Mouse (Mus musculus) myocyte (in vitro differentiated cells): ENCODE measurements around the gene 1810009A15Rik. TPM values are rescaled to one million over a fixed set of nuclear protein-coding genes. Genes with fewer than 3 reads are reported as not detected.

ENCODE experiments used
- H3K27me3 ChIP-seq: one replicate; pipeline ENCODE4 v1.6.1; 2011; ENCODE audit not compliant: control insufficient read depth, insufficient read depth, insufficient read length
- H3K36me3 ChIP-seq: one replicate; pipeline ENCODE4 v1.6.1; 2011; ENCODE audit not compliant: control insufficient read depth, insufficient read depth
- H3K4me2 ChIP-seq: one replicate; pipeline ENCODE4 v1.6.1; 2011; ENCODE audit warnings: low read depth, control low read depth
- H3K4me3 ChIP-seq: one replicate; pipeline ENCODE4 v1.5.1; 2011; ENCODE audit warnings: mild to moderate bottlenecking, control low read depth, moderate library complexity
- H3K79me2 ChIP-seq: one replicate; pipeline ENCODE4 v1.6.1; 2011; ENCODE audit not compliant: control insufficient read depth, insufficient read depth
- H3ac ChIP-seq: one replicate; pipeline ENCODE4 v1.6.1; 2011; ENCODE audit not compliant: control insufficient read depth, insufficient read length
- CEBPB ChIP-seq: IDR thresholded peaks from 2 replicates; pipeline ENCODE4 v1.6.1; 2011; ENCODE audit warnings: mild to moderate bottlenecking, moderate library complexity; ENCODE audit not compliant: poor library complexity, insufficient read depth, severe bottlenecking
- E2F4 ChIP-seq: IDR thresholded peaks from one replicate; pipeline ENCODE4 v1.6.1; 2011; ENCODE audit warnings: mild to moderate bottlenecking, control low read depth, moderate library complexity; ENCODE audit not compliant: insufficient read depth
- MAX ChIP-seq: IDR thresholded peaks from one replicate; pipeline ENCODE4 v1.6.1; 2011; ENCODE audit warnings: low read depth, mild to moderate bottlenecking, control low read depth
- MYOD1 ChIP-seq, 3 experiments: IDR thresholded peaks; one replicate each; pipeline ENCODE4 v1.6.1; 2011; ENCODE audit warnings: control low read depth in 2 of 3, low read depth in 2 of 3, mild to moderate bottlenecking in 2 of 3, moderate library complexity in 1 of 3; ENCODE audit not compliant: insufficient read length in 2 of 3, control insufficient read depth in 1 of 3
- MYOG ChIP-seq, 3 experiments: IDR thresholded peaks; one replicate each; pipeline ENCODE4 v1.6.1; 2011; ENCODE audit warnings: control low read depth in 2 of 3, low read depth in 2 of 3, mild to moderate bottlenecking in 2 of 3; ENCODE audit not compliant: insufficient read length in 2 of 3, control insufficient read depth in 1 of 3, insufficient read depth in 1 of 3
- POLR2A ChIP-seq: IDR thresholded peaks from one replicate; pipeline ENCODE4 v1.6.1; 2011; ENCODE audit warnings: low read depth, mild to moderate bottlenecking, control low read depth, moderate library complexity; ENCODE audit not compliant: insufficient read length
- POLR2AphosphoS2 ChIP-seq: IDR thresholded peaks from one replicate; pipeline ENCODE4 v1.6.1; 2011; ENCODE audit warnings: low read depth, control low read depth; ENCODE audit not compliant: insufficient read length
- REST ChIP-seq: IDR thresholded peaks from one replicate; pipeline ENCODE4 v1.6.1; 2011; ENCODE audit warnings: mild to moderate bottlenecking, control low read depth, moderate library complexity; ENCODE audit not compliant: insufficient read depth, insufficient read length
- SRF ChIP-seq: IDR thresholded peaks from one replicate; pipeline ENCODE4 v1.6.1; 2011; ENCODE audit warnings: low read depth; ENCODE audit not compliant: control insufficient read depth, insufficient read length
- TCF12 ChIP-seq: IDR thresholded peaks from one replicate; pipeline ENCODE4 v1.6.1; 2011; ENCODE audit warnings: mild to moderate bottlenecking, control low read depth; ENCODE audit not compliant: poor library complexity, insufficient read depth, severe bottlenecking
- TCF3 ChIP-seq: IDR thresholded peaks from one replicate; pipeline ENCODE4 v1.6.1; 2011; ENCODE audit warnings: low read depth, control low read depth; ENCODE audit not compliant: insufficient read length
- USF1 ChIP-seq: IDR thresholded peaks from one replicate; pipeline ENCODE4 v1.6.1; 2011; ENCODE audit warnings: low read depth, mild to moderate bottlenecking, control low read depth, moderate library complexity
- polyA plus RNA-seq: library from polyadenylated mRNA; unstranded; fragments of >200 nt; fragmentation: generic; extraction: Trizol; gene quantifications from one replicate; pipeline ENCODE4 v1.2.1, GENCODE M21; 2012; ENCODE audit warnings: missing spikeins

The 1810009A15Rik gene
- polyA plus RNA-seq, 1 experiment = 73.1 TPM

GRCm38 (mm10) chr19:8929224-8930088 lies 40.8 kb downstream of the 1810009A15Rik start, which contains the start of the genes Rom1 and Eml3:
Rom1 (minus strand) TSS chr19:8929356.
Eml3 (plus strand) TSS chr19:8929552.
- peak; percentile 37 for TF ChIP-seq POLR2A
- no peak for TF ChIP-seq TCF3
- TF ChIP-seq TCF12 = no peak
- TF ChIP-seq MYOG (IDR thresholded peaks at IDR 0.05; ENCODE audit: control insufficient read depth in 1 of 3, insufficient read depth in 1 of 3, insufficient read length in 2 of 3, low read depth in 2 of 3) = no peak
- TF ChIP-seq MYOD1 (IDR thresholded peaks at IDR 0.05; ENCODE audit: control insufficient read depth in 1 of 3, insufficient read length in 2 of 3, low read depth in 2 of 3) = peak in 1 of 3 experiments; percentile 1
- no peak for TF ChIP-seq MAX
- TF ChIP-seq POLR2AphosphoS2 = peak; percentile 9
- peak; percentile 21 for TF ChIP-seq REST
- no peak for TF ChIP-seq E2F4
- no peak for TF ChIP-seq SRF
- TF ChIP-seq USF1 = no peak
- no peak for TF ChIP-seq CEBPB
- peaks cover 12% of the 10 kb centered on the region for H3K36me3 ChIP-seq
- H3K4me3 ChIP-seq = peak within 1 kb of the TSS; percentile 51
- peak within 1 kb of the TSS; percentile 96 for H3K4me2 ChIP-seq
- H3K79me2 ChIP-seq = peaks cover 4% of the 10 kb centered on the region
- no peaks in the 10 kb centered on the region for H3K27me3 ChIP-seq
- peak within 1 kb of the TSS; percentile 76 for H3ac ChIP-seq

DNA sequence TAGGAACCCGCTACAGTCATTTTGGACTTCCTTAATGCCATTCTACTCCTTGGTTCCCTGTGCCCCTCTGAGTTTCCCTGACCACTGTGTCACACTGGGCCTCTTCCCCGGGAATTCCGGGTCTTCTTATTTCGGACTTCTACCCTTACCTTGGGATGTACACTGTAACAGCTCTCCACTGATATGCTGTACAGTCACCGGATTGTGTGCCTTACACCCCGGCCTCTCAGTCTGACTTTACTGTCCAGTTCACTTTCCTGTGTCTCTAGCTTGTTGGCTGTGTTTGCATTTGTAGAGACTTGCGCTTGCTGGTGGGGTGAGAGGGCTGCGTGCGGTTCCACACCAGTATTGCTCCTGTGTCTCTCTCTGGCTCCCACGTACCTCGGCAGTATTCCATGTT lies 41.5 kb downstream of the 1810009A15Rik start:
- peak overlapping the region; percentile 96 for H3K4me2 ChIP-seq
- no peak for TF ChIP-seq TCF12
- TF ChIP-seq TCF3 = no peak
- TF ChIP-seq POLR2A = no peak
- no peak for TF ChIP-seq MYOD1 (IDR thresholded peaks at IDR 0.05; ENCODE audit: control insufficient read depth in 1 of 3, insufficient read length in 2 of 3, low read depth in 2 of 3)
- no peak for TF ChIP-seq MYOG (IDR thresholded peaks at IDR 0.05; ENCODE audit: control insufficient read depth in 1 of 3, insufficient read depth in 1 of 3, insufficient read length in 2 of 3, low read depth in 2 of 3)
- no peak for TF ChIP-seq USF1
- no peak for TF ChIP-seq SRF
- no peak for TF ChIP-seq CEBPB
- no peak for TF ChIP-seq MAX
- TF ChIP-seq REST = no peak
- peak overlapping the region; percentile 76 for H3ac ChIP-seq
- peaks cover 12% of the 10 kb centered on the region for H3K36me3 ChIP-seq
- H3K4me3 ChIP-seq = peak overlapping the region; percentile 51
- peaks cover 4% of the 10 kb centered on the region for H3K79me2 ChIP-seq
- H3K27me3 ChIP-seq = no peaks in the 10 kb centered on the region

- H3ac ChIP-seq = peak overlapping the region; percentile 76
- TF ChIP-seq E2F4 = no peak
- no peaks in the 10 kb centered on the region for H3K27me3 ChIP-seq
- H3K79me2 ChIP-seq = peaks cover 4% of the 10 kb centered on the region
- H3K36me3 ChIP-seq = peaks cover 18% of the 10 kb centered on the region
- peak overlapping the region; percentile 96 for H3K4me2 ChIP-seq
- peak overlapping the region; percentile 51 for H3K4me3 ChIP-seq
Observed at GRCm38 (mm10) chr19:8930771-8931170, 42.1 kb downstream of the 1810009A15Rik start.

DNA sequence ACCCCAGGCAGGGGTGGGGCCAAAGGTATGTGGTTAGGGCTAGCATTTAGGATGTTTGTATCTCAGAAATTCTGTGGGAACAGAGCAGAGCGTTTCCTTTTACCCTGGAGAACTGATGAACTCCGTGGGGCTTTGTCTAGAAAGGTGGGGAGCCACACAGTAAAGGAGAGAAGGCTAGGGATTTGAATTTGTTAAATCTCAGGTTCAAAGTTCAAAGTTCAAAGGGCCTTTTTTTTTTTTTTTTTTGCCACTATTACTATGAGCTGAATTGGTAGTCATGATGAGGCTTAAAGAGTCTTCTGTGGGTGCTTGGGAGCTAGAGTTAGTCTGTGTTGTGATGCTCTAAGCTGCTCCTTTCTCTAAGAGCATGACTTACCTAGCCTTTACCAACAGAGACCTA lies 48.1 kb downstream of the 1810009A15Rik start:
- no peaks in the 10 kb centered on the region for H3K79me2 ChIP-seq
- no peak overlapping the region for H3K4me2 ChIP-seq
- no peaks in the 10 kb centered on the region for H3K27me3 ChIP-seq
- no peak for TF ChIP-seq POLR2AphosphoS2
- TF ChIP-seq MYOG (IDR thresholded peaks at IDR 0.05; ENCODE audit: control insufficient read depth in 1 of 3, insufficient read depth in 1 of 3, insufficient read length in 2 of 3, low read depth in 2 of 3) = no peak
- no peak for TF ChIP-seq SRF
- TF ChIP-seq MYOD1 (IDR thresholded peaks at IDR 0.05; ENCODE audit: control insufficient read depth in 1 of 3, insufficient read length in 2 of 3, low read depth in 2 of 3) = no peak
- no peak for TF ChIP-seq POLR2A
- no peak for TF ChIP-seq TCF3
- no peak for TF ChIP-seq REST
- no peak for TF ChIP-seq CEBPB
- no peak for TF ChIP-seq USF1
- TF ChIP-seq TCF12 = no peak
- no peak for TF ChIP-seq E2F4
- TF ChIP-seq MAX = no peak
- H3K36me3 ChIP-seq = peaks cover 13% of the 10 kb centered on the region
- H3K4me3 ChIP-seq = no peak overlapping the region
- no peak overlapping the region for H3ac ChIP-seq

Other genes with a start within 250 kb of the 1810009A15Rik start
- gene Chrm1, start 225.1 kb upstream of the 1810009A15Rik start, polyA plus RNA-seq = not detected
- 806 TPM for gene Slc3a2, start 165.5 kb upstream of the 1810009A15Rik start, polyA plus RNA-seq
- 109 TPM for gene Wdr74, start 153.0 kb upstream of the 1810009A15Rik start, polyA plus RNA-seq
- gene 1700092M07Rik, start 148.1 kb upstream of the 1810009A15Rik start, polyA plus RNA-seq = 0.94 TPM
- gene Stx5a, start 147.4 kb upstream of the 1810009A15Rik start, polyA plus RNA-seq = 49.5 TPM
- 64.3 TPM for gene Nxf1, start 131.8 kb upstream of the 1810009A15Rik start, polyA plus RNA-seq
- 59.4 TPM for gene Tmem223, start 117.9 kb upstream of the 1810009A15Rik start, polyA plus RNA-seq
- gene Tmem179b, start 114.4 kb upstream of the 1810009A15Rik start, polyA plus RNA-seq = 31.6 TPM
- gene Taf6l, start 102.4 kb upstream of the 1810009A15Rik start, polyA plus RNA-seq = 19.6 TPM
- 152 TPM for gene Polr2g, start 90.3 kb upstream of the 1810009A15Rik start, polyA plus RNA-seq
- gene Zbtb3, start 86.3 kb upstream of the 1810009A15Rik start, polyA plus RNA-seq = 2.4 TPM
- 18.7 TPM for gene Ttc9c, start 69.5 kb upstream of the 1810009A15Rik start, polyA plus RNA-seq
- gene Hnrnpul2, start 68.8 kb upstream of the 1810009A15Rik start, polyA plus RNA-seq = 42.1 TPM
- gene AC129217.1, start 59.1 kb upstream of the 1810009A15Rik start, polyA plus RNA-seq = 1.00 TPM
- gene Bscl2, start 51.4 kb upstream of the 1810009A15Rik start, polyA plus RNA-seq = 5.7 TPM
- gene Gng3, start 49.7 kb upstream of the 1810009A15Rik start, polyA plus RNA-seq = 0.25 TPM
- gene Lrrn4cl, start 38.1 kb upstream of the 1810009A15Rik start, polyA plus RNA-seq = 0.25 TPM
- 236 TPM for gene Ubxn1, start 17.4 kb upstream of the 1810009A15Rik start, polyA plus RNA-seq
- 37.0 TPM for gene Uqcc3, start 7.9 kb upstream of the 1810009A15Rik start, polyA plus RNA-seq
- 3.3 TPM for gene Lbhd1, start 5.1 kb upstream of the 1810009A15Rik start, polyA plus RNA-seq
- gene Gm49403, start 4.9 kb upstream of the 1810009A15Rik start, polyA plus RNA-seq = not detected
- 0.44 TPM for gene Gm49416, start 73 bp downstream of the 1810009A15Rik start, polyA plus RNA-seq
- 23.2 TPM for gene Ints5, start 4.2 kb downstream of the 1810009A15Rik start, polyA plus RNA-seq
- gene Ganab, start 9.2 kb downstream of the 1810009A15Rik start, polyA plus RNA-seq = 109 TPM
- 66.3 TPM for gene B3gat3, start 31.5 kb downstream of the 1810009A15Rik start, polyA plus RNA-seq
- gene Rom1, start 40.5 kb downstream of the 1810009A15Rik start, polyA plus RNA-seq = 6.0 TPM
- 14.7 TPM for gene Eml3, start 40.7 kb downstream of the 1810009A15Rik start, polyA plus RNA-seq
- gene Mta2, start 53.0 kb downstream of the 1810009A15Rik start, polyA plus RNA-seq = 81.5 TPM
- gene Tut1, start 65.0 kb downstream of the 1810009A15Rik start, polyA plus RNA-seq = 24.9 TPM
- gene Eef1g, start 78.2 kb downstream of the 1810009A15Rik start, polyA plus RNA-seq = 896 TPM
- gene Ahnak, start 100.4 kb downstream of the 1810009A15Rik start, polyA plus RNA-seq = 93.3 TPM
- not detected for gene Scgb1a1, start 199.1 kb downstream of the 1810009A15Rik start, polyA plus RNA-seq
- 5.0 TPM for gene Asrgl1, start 246.8 kb downstream of the 1810009A15Rik start, polyA plus RNA-seq